Mouse (Mus musculus): ENCODE measurements around the gene Comt. TPM values are rescaled to one million over a fixed set of nuclear protein-coding genes. Genes with fewer than 3 reads are reported as not detected.

Gene Comt
- total RNA-seq, 1 experiment: 40.1 TPM

- no peak for DNase-seq (ENCODE audit: low read depth, low spot score)
- TF ChIP-seq MAFK (IDR thresholded peaks at IDR 0.05; ENCODE audit: insufficient read depth, low read depth, low read length) (no peak), ZC3H11A (IDR thresholded peaks at IDR 0.05; ENCODE audit: borderline replicate concordance, low read depth, low read length) (no peak), HCFC1 (IDR thresholded peaks at IDR 0.05; ENCODE audit: borderline replicate concordance, insufficient read depth, low read length) (no peak), CHD2 (IDR thresholded peaks at IDR 0.05; ENCODE audit: low read depth, low read length) (no peak), ZNF384 (IDR thresholded peaks at IDR 0.05; ENCODE audit: low read depth, low read length) (no peak)
- H3K27ac ChIP-seq (ENCODE audit: insufficient read depth, low read depth, low read length, poor library complexity, severe bottlenecking): no peak overlapping the region
- H3K9me3 ChIP-seq (ENCODE audit: control insufficient read depth, insufficient read depth, low read depth, low read length): no peaks in the 10 kb centered on the region
- H3K36me3 ChIP-seq (ENCODE audit: control insufficient read depth, insufficient read depth, low read length, poor library complexity, severe bottlenecking): no peaks in the 10 kb centered on the region
- in situ Hi-C loops (cut with MboI; ENCODE audit: low sequenced_read_pairs in 2 of 2, unreplicated experiment in 2 of 2): no loop called here
- peaks cover 0 to 12% of the 10 kb centered on the region in 2 experiments; a peak in 2 of 4 replicates for H3K4me1 ChIP-seq (ENCODE audit: control insufficient read depth in 2 of 2, insufficient read depth in 2 of 2, low read length in 2 of 2, poor library complexity in 1 of 2)
- no peak overlapping the region for H3K4me3 ChIP-seq (ENCODE audit: insufficient read depth in 1 of 2, low read depth in 1 of 2, low read length in 2 of 2, poor library complexity in 1 of 2, severe bottlenecking in 1 of 2)
- H3K9ac ChIP-seq (ENCODE audit: insufficient read depth, low read depth, low read length, poor library complexity, severe bottlenecking): no peak overlapping the region
These were observed 45.3 kb upstream of the Comt start for GRCm38 (mm10) chr16:18471976-18472375.

GRCm38 (mm10) chr16:18471381-18471955 is 44.8 kb upstream of the Comt start:
- in situ Hi-C loops (cut with MboI; ENCODE audit: low sequenced_read_pairs in 2 of 2, unreplicated experiment in 2 of 2): no loop called here
- TF ChIP-seq MAFK (IDR thresholded peaks at IDR 0.05; ENCODE audit: insufficient read depth, low read depth, low read length): no peak
- TF ChIP-seq ZC3H11A (IDR thresholded peaks at IDR 0.05; ENCODE audit: borderline replicate concordance, low read depth, low read length): no peak
- TF ChIP-seq CHD2 (IDR thresholded peaks at IDR 0.05; ENCODE audit: low read depth, low read length): no peak
- no peak for TF ChIP-seq HCFC1 (IDR thresholded peaks at IDR 0.05; ENCODE audit: borderline replicate concordance, insufficient read depth, low read length)
- TF ChIP-seq ZNF384 (IDR thresholded peaks at IDR 0.05; ENCODE audit: low read depth, low read length): no peak
- H3K4me1 ChIP-seq (ENCODE audit: control insufficient read depth in 2 of 2, insufficient read depth in 2 of 2, low read length in 2 of 2, poor library complexity in 1 of 2): peaks cover 0 to 12% of the 10 kb centered on the region in 2 experiments; a peak in 2 of 4 replicates
- H3K9ac ChIP-seq (ENCODE audit: insufficient read depth, low read depth, low read length, poor library complexity, severe bottlenecking): no peak overlapping the region
- no peak overlapping the region for H3K4me3 ChIP-seq (ENCODE audit: insufficient read depth in 1 of 2, low read depth in 1 of 2, low read length in 2 of 2, poor library complexity in 1 of 2, severe bottlenecking in 1 of 2)
- H3K36me3 ChIP-seq (ENCODE audit: control insufficient read depth, insufficient read depth, low read length, poor library complexity, severe bottlenecking): no peaks in the 10 kb centered on the region
- no peak overlapping the region for H3K27ac ChIP-seq (ENCODE audit: insufficient read depth, low read depth, low read length, poor library complexity, severe bottlenecking)
- no peak for DNase-seq (ENCODE audit: low read depth, low spot score)
- H3K9me3 ChIP-seq (ENCODE audit: control insufficient read depth, insufficient read depth, low read depth, low read length): no peaks in the 10 kb centered on the region

- H3K36me3 ChIP-seq (ENCODE audit: control insufficient read depth, insufficient read depth, low read length, poor library complexity, severe bottlenecking): no peaks in the 10 kb centered on the region
- no peak overlapping the region for H3K27ac ChIP-seq (ENCODE audit: insufficient read depth, low read depth, low read length, poor library complexity, severe bottlenecking)
- H3K9me3 ChIP-seq (ENCODE audit: control insufficient read depth, insufficient read depth, low read depth, low read length): no peaks in the 10 kb centered on the region
- H3K4me3 ChIP-seq (ENCODE audit: insufficient read depth in 1 of 2, low read depth in 1 of 2, low read length in 2 of 2, poor library complexity in 1 of 2, severe bottlenecking in 1 of 2): no peak overlapping the region
- peaks cover 0 to 12% of the 10 kb centered on the region in 2 experiments; a peak in 2 of 4 replicates for H3K4me1 ChIP-seq (ENCODE audit: control insufficient read depth in 2 of 2, insufficient read depth in 2 of 2, low read length in 2 of 2, poor library complexity in 1 of 2)
- H3K9ac ChIP-seq (ENCODE audit: insufficient read depth, low read depth, low read length, poor library complexity, severe bottlenecking): no peak overlapping the region
- TF ChIP-seq MAFK (IDR thresholded peaks at IDR 0.05; ENCODE audit: insufficient read depth, low read depth, low read length): no peak
- no peak for TF ChIP-seq ZC3H11A (IDR thresholded peaks at IDR 0.05; ENCODE audit: borderline replicate concordance, low read depth, low read length)
- no peak for TF ChIP-seq ZNF384 (IDR thresholded peaks at IDR 0.05; ENCODE audit: low read depth, low read length)
- TF ChIP-seq HCFC1 (IDR thresholded peaks at IDR 0.05; ENCODE audit: borderline replicate concordance, insufficient read depth, low read length): no peak
- no peak for TF ChIP-seq CHD2 (IDR thresholded peaks at IDR 0.05; ENCODE audit: low read depth, low read length)
- in situ Hi-C loops (cut with MboI; ENCODE audit: low sequenced_read_pairs in 2 of 2, unreplicated experiment in 2 of 2): no loop called here
- no peak for DNase-seq (ENCODE audit: low read depth, low spot score)
These were observed 44.2 kb upstream of the Comt start for GRCm38 (mm10) chr16:18470829-18471228.

- no peak for DNase-seq (ENCODE audit: low read depth, low spot score)
- Histone ChIP-seq H3K4me1 (ENCODE audit: control insufficient read depth in 2 of 2, insufficient read depth in 2 of 2, low read length in 2 of 2, poor library complexity in 1 of 2) (peaks cover 6 to 21% of the 10 kb centered on the region in 2 experiments), H3K27ac (ENCODE audit: insufficient read depth, low read depth, low read length, poor library complexity, severe bottlenecking) (no peak overlapping the region), H3K9me3 (ENCODE audit: control insufficient read depth, insufficient read depth, low read depth, low read length) (no peaks in the 10 kb centered on the region), H3K9ac (ENCODE audit: insufficient read depth, low read depth, low read length, poor library complexity, severe bottlenecking) (no peak overlapping the region), H3K36me3 (ENCODE audit: control insufficient read depth, insufficient read depth, low read length, poor library complexity, severe bottlenecking) (no peaks in the 10 kb centered on the region), H3K4me3 (ENCODE audit: insufficient read depth in 1 of 2, low read depth in 1 of 2, low read length in 2 of 2, poor library complexity in 1 of 2, severe bottlenecking in 1 of 2) (no peak overlapping the region)
- TF ChIP-seq ZC3H11A (IDR thresholded peaks at IDR 0.05; ENCODE audit: borderline replicate concordance, low read depth, low read length): no peak
- no peak for TF ChIP-seq CHD2 (IDR thresholded peaks at IDR 0.05; ENCODE audit: low read depth, low read length)
- TF ChIP-seq ZNF384 (IDR thresholded peaks at IDR 0.05; ENCODE audit: low read depth, low read length): no peak
- TF ChIP-seq HCFC1 (IDR thresholded peaks at IDR 0.05; ENCODE audit: borderline replicate concordance, insufficient read depth, low read length): no peak
- no peak for TF ChIP-seq MAFK (IDR thresholded peaks at IDR 0.05; ENCODE audit: insufficient read depth, low read depth, low read length)
- in situ Hi-C loops (cut with MboI; ENCODE audit: low sequenced_read_pairs in 2 of 2, unreplicated experiment in 2 of 2): loop anchor here in 1 of 2 experiments (10.0 kb wide), 1 partner anchor 161 kb away; the partner anchor contains the start of genes Gm49601, Gp1bb and Sept5
These were observed 37.6 kb upstream of the Comt start for GRCm38 (mm10) chr16:18464271-18464670.
